Mouse (Mus musculus) WW6 (cell line): ENCODE measurements around the gene Fbxo41.
A peak's percentile ranks its signal among the peaks of the same experiment; 100 is the strongest.
"Not testable (repeated sequence)": the region's sequence is repeated elsewhere in the genome, so short reads cannot be mapped to it uniquely, and the experiment has no call there.

Experiments used
- DNase-seq: peaks from one replicate; pipeline ENCODE4 v3.0.0-alpha.2; 2013; ENCODE audit warnings: low read depth, low spot score

Fbxo41 gene

DNA sequence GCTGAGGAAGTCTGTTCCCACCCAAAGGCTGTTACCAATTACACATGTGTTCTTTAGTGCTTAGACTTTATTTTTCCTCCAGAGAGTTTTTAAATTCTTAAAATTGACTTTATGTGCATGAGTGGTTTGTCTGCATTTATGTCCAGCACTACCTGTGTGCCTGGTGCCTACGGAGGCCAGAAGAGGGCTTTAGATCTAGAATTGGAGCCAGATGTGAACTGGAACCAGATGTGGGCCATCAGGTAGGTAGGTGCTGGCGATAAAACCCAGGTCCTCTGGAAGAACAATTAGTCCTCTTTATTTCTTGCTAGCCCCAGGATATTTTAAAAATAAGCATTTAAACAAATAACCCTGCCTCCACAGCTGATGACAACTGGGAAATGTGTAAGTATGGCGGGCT is 11.2 kb downstream of the Fbxo41 start:
- DNase-seq, result no peak

DNA sequence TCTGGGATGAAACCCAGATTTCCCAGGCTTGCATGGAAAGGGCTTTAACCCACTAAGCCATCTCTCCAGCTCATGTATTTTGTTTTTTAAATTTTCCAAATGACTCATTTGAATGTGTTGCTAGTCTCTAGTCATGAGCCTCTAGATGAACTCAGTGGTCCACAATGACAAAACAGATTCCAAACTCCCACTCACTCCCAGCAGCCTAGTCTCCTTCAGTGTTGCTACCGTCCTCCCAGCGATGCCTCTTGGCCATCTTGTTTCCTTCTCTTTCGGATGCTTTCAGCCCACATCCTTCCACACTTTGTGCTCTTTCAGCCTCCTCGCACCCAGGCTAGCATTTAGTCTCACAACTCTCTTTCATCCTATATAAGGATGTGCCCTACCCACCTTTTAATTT is 12.5 kb downstream of the Fbxo41 start:
- no peak for DNase-seq

DNA sequence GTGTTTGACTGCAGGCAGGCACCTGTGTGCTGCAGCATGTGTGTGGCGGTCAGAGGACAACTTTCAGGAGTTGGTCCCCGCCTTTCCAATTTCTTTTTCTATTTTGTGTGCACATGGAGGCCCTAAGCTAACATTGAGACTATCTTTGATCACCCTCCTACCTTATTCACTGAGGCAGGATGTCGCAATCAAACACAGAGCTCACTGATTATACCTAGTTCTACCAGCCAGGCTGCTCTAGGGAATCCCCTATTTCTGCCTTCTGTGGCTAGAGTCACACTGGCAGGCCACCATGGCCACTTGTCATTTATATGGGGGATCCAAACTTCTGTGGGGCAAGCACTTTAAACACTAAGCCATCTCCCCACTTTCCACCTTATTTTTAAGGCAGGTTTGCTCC is 13.1 kb downstream of the Fbxo41 start:
- no peak for DNase-seq

DNA sequence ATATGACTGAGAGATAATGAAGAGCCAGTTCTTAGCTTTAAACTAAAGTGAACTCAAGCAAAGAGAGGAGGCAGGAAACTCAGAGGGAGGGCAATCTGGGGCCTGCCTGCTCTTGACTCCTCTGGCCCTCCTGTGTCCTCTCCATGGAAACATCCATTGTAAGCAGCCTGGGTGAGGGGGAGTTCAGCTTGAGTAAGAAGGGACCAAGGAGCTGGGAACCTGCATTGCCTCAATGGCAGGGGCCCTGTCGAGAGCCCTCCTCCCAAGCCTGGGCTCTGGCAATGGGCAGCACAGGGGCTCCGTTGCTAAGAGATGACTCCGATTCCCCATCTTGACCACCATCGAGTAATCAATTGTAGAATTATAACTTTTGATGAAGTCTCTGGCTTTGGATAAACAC is 14.3 kb downstream of the Fbxo41 start:
- DNase-seq, result no peak

DNA sequence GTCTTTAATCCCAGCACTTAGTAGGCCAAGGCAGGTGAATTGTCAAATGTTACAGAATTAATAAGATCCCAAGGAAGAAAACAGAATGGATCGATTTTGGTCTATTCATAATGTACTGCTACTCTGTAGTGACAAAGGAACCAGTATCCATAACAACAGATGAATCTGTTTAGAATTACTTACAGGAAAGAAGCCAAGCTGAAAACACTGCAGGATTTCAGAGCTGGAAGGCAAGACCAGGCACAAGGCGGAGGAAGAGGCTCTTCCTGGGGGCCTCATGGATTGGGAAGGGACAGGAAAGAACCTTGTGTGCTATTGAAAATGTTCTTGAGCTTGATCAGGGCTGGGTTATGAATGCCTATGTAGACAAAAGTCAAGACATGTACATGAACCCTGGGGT is 17.1 kb downstream of the Fbxo41 start:
- no peak for DNase-seq

DNA sequence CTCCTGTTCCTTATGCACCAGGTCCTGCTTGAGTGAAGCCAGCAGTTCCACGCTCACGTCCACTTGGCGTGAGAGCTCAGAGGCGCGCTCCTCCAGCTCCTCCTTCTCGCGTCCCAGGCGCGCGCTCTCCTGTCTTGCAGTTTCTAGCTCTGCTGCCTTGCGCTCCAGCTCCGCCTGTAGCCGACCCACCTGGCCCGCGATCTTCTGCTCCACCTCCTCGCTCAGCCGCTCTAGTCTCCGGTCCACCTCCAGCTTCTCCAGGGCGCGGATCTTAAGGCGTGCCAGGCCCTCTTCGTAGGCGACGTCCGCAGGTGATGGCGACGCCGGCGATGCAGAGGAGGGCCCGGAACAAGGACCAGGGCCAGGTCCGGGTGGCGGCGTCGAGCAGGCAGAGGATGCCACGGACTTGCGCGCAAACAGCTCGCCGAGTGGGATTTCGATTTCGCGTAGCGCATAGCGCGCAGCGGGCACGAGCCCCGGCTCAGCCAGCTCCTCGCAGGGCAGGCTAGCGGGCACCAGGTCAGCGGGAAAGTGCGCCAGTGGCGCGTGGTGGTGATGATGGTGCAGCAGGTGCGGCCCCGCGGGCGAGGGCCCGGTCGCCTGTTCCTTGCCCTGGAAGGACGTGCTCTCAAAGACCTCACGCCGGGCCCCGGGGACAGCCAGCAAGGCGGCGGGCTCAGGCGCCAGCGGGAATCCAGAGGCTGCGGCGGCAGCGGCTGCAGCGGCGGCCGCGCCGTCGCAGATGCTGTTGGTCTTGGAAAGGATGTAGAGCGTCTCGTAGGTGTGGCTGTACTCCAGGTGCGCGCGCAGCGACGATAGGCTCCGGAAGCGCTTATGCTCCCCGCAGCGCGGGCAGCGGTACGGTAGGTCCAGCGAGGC is 18.7 kb downstream of the Fbxo41 start:
- no peak for DNase-seq

DNA sequence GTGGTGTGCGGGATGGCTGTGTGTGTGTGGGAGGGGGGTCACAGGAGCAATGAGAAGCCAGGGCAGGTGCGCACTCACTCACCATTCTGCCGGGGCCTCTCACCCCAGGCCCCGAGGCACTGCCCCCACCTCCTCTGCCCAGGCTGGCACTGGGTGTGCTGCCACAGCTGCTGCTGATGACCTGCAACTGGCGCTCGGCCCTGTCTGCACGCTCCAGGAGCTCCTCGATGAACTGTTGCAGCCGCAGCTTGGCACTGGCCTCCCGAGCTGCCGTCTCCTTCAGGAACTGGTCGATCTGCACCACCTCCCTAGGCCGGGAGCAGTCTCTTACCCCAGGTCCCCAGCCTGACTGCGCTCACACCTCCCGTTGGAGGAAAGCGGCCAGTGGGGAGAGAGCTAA is 22.1 kb downstream of the Fbxo41 start:
- no peak for DNase-seq

DNA sequence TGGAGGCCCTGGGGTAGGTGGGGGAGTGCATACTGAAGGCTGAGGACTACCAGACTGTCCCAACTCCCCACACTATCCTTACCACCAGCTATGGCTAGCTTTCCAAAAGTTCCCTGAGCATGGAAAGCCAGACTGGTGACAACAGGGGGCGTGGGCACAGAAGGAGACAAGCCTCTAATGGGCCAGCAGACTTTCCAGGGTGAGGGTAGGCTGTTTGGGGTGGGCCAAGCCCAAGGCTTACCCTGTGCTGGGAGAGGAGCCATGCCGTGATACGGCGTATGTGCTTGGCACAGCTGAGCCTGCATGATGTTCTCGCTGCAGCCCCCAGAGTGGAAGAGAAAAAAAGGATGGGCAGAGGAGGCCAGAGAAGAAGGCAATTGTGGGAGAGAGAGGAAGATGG is 22.8 kb downstream of the Fbxo41 start:
- no peak for DNase-seq

DNA sequence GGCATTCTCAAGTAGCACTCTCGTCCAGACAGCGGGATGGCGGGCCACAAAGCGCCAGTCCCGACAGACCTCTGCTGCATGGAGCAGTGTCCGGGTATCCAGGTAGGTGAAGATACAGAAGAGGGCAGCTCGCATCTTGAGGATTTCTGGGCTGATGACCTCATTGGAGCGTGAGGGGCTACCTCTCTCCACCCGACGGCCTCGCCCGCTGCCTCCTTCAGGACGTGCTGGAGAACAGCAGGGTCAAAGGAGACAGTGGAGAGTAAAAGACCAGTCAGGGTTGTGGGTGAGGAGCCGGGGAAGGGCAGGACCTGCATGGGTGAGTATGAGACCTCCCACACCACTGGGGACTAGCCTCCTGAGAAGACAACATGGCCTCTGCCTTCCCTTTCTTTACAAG is 24.4 kb downstream of the Fbxo41 start:
- no peak for DNase-seq

DNA sequence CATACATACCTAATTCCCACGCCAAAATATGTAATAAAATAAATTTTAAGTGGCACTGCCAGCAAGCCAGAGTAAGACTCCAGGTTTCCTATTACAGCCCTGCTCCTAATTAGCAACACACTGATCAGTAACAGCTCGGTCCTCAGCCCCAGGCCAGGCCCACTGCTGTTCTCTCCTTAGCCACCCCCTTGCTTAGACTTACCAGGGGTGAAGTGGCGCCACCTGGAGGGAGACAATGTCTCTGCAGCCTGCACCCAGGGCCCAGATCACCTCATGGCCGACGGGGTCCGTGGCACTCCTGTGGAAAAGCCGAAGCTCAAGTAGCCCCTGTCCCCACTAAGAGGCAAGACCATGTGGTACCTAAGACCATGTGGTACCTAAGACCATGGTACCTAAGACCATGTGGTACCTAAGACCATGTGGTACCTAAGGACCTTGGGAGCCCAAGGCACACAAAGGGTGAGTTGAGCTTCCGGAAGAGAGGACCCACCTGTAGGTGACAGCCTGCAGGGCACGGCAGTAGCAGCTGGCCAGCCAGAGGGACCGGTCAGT is 25.4 kb downstream of the Fbxo41 start:
- DNase-seq, result peak; percentile 65

DNA sequence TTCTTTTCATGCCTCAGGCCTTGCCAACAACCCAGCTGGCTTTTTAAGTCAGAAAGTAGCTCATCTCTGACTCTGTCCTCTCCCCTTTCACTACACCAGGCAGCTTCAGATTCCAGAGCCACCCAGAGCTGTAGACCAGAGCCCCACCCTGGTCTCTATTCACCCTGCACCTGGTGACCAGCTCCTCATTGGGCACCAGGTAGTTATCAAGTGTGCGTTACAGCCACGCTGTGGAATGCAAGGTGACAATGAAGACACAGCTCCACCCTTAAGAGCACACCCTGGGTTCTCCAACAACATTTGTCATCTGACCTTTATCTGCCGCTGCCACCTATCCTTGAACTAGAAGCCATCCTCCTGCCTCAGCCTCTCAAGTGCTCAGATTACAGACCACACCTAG is 27.2 kb downstream of the Fbxo41 start:
- DNase-seq, result no peak

DNA sequence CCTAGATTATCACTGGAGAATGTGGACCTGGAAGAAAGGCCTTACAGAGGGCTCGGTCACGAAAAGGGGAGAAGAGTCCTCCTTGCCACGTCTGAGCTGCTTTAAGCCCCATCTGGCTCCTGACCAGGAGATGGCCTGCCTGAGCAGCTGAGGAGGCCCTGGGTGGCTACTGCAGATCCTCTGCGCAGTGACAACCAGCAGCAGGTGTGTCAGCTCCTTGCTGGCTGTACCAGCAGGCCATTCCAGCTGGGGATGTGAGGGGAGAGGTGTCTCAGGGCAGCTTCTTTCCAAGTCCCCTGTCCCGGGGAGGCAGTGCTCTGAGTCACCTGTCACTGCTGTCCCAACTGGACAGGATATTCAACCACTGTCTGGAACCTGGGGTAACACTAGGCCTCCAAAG is 30.3 kb downstream of the Fbxo41 start:
- no peak for DNase-seq

DNA sequence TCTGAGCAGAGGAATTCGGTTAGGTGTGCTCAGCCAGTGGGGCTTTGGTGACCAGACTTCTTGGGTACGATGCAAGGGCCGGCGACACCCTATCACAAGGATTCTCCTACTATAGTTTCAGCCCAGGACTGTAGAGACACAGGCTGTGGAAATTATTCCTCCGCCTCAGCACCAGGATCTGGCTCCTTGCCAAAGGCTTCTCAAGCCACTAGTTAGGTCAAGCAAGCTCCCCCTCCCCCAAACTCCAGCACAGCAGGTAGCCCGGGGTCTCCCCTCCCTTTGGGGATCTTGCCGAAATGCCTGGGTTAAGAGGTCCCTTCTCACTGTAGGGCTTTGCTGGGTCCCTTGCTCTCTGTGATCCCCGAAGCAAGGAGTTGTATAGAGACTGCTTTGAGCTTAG is 30.8 kb downstream of the Fbxo41 start:
- DNase-seq, result no peak

DNA sequence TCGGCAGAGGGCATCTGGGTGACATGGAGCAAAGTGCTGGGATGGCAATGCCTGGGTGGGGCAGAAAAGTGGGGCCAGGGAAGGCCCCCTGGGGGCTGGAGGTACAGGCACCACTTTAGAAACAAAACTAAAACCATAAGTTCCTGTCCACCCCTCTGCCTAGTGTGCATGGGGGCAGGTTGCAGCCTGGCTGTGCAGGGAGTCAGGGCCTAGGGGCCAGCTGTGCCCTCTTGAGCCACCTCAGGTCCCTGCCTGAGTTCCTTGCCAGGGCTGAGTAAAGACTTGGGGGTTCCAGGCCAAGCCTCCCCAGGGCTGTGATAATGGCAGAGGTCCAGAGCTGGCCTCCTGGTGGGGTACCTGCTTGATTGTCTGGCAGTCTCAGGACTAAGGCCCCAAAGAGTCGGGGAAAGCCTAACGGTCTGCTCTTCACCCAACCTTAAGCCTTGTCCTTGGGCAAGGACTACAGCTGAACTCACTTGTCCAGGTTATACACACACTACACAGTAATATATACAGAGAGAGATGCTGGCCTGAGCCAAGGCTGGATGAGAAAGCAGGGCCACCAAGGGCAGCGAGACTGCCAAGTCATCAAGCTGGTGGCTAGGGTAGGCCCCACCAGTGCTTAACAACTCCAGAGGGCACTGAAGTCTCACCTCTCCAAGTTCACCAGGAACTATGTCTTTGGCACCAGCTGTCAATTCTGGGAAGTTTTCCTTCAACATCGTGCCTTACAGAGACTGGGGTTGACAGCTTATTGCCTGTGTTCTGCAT is 32.9 kb downstream of the Fbxo41 start:
- DNase-seq, result no peak

DNA sequence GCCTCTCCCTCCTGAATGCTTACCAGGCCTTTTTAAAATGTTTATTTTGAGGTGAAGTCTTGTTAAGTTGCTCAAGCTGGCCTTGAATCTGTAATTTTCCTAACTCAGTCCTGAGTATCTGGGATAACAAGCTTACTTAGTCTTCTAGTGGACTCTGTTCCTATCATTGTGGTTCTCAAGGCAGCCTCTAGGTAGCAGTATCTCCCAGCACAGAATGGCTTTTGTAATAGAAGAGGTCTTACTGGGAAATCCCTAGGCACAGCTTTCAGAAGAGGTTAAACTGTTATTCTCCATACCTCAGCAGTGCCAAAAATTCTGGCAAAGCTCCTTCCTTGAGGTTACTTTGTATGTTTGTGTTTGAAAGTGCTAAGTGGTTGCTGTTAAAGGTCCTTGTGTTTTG is 37.4 kb downstream of the Fbxo41 start:
- no peak for DNase-seq

DNA sequence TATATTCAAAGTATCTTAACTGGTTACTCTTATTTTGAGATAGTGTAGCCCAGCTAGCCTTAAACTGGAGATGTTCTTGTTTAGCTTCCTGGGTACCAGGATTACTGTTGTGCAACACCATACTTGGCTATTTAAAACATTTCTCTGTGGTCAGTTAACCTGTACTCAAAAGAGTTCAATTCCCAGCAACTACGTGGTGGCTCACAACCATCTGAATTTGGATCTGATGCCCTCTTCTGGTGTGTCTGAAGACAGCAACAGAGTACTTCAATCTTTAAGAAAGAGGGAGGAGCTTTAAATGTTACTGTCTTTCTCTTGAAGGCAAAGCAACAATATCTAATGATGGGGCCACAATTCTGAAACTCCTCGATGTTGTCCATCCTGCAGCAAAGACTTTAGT is 43.2 kb downstream of the Fbxo41 start:
- no peak for DNase-seq

DNA sequence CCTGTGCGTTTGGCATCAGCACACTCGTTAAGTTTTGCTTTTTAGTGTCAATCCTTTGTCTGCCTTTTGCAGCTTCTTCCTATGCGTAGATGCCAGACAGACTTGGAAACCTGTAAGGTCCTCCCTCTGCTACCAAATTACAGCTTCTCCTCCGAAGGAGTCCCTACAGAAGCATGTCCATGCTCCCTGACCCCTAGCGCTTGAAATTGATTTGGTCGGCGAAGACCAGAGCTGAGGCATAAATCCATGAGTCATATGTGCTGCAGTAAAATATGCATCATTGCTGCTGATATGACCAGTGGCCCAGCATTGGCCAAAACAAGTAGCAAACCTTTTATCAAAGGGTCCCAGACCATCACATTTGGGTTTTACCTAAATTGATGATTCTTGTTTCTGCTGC is 50.0 kb downstream of the Fbxo41 start:
- DNase-seq, result no peak

DNA sequence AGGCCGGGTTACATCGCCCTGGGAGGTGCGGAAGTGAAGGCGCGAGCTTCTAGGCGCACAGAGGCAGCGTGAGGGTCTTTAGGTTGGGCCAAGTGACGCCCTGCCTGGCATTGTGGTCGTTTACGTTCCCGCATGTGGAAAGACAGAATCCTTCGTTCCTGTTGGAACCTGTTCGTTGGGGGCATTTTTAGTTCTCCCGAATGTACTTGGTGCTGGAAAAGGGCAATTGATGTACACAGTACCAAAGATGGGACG is 50.5 kb downstream of the Fbxo41 start:
- DNase-seq, result no peak

DNA sequence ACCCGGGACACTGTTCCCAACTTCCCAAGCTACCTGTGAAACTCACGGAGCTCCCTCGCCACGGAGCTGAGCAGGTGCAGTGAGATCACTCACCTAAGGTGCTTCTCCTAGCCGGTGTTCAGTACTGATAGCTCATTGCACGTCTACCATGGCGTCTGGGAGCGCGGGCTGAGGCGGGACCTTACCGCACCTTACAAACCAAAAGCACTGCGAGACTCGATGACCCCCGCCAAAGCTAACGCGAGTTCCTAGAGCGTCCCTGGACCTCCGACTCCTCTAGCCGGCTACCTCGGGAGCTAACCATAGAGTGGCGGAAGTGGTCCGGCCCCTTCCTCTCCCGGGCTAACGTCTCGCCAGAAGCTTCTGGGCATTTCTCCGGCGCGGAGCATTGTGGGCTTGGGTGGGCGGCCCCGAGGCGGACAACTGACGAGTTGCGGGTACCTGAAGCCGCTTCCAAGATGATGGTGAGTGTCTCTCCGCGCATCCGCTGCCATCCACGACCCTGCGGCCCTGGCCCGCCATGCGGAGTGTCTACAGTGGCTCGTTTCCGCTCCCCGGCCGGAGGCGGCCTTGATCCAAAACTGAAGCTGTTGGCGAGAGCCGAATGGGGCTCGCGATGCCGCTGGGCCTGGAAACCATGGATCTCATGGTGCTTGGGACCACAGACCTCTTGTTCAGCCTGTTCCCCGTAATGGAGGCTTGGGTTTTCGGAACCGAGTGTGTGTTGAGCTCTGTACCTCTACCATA is 51.0 kb downstream of the Fbxo41 start, which contains the start of gene Pradc1:
Gene Pradc1, minus strand, starts transcription at position 307 of the 747 bp plus-strand sequence.
- peak; percentile 85 for DNase-seq

DNA sequence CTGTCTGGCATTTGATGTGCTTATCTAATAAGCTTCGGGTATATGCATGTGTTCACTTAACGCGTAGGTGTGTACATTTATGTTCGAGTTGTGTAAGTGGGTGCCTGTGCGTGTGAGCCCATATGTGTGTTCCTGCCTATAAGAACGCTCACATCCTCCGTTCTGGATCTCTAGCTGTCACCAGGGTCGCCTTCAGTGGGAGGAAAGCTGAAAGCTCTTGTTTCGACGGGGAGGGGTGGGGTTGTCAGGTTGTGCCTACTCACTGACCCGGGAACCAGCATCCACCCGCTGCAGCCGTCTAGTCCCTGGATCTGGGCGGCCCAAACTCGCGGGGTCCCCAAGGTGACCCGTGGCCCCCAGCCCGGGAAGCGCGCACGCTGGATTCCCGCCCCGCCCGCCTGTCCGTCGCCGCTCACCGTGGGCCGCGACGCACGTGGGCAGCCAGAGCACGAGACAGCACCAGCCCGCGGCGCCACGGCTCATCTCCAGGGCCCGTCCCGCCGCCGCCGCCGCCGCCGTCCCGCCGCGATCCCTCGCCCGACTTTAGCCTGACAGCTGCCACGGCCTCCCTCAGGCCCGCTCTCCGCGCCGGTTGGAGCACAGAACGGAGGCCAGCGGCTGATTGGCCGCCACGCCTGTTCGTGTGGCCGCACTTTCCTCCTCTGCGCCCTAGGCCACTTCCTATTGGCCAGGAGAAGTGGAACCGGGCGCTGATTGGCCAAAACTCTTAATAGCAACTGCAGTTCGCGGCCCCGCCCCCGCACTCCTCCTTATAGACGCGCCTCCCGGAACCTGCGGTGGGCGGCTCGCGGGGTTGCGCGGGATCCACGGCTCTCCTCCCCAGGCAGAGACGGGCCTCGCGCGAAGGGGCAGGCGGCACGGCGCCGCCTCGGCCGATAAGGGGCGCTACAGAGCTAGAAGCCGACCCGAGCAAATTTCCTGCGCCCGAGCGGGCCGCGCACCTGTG is 51.8 kb downstream of the Fbxo41 start, which contains the start of gene Cct7:
Gene Cct7, plus strand, starts transcription at position 818 of the 967 bp plus-strand sequence.
- DNase-seq, result peak; percentile 97

DNA sequence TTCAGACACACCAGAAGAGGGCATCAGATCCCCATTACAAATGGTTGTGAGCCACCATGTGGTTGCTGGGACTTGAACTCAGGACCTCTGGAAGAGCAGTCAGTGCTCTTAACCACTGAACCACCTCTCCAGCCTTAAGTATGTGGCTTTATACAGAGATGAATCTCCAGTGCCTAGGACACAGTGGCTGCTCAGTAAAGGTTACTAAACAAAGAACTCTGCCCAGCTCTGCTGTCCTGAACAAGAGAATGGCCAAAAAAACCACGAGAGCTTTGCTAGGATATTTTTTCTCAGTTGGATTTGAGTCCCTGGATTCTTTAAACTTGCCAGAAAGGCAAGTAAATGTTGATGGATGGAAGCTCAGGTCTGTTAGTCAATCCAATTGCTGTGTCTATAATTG is 52.7 kb downstream of the Fbxo41 start:
- not testable (repeated sequence) for DNase-seq
